Mouse (Mus musculus) hindbrain, embryonic 15.5 days (tissue): ENCODE data around the gene Gnptg. TPM values are rescaled to one million over a fixed set of nuclear protein-coding genes. Genes with fewer than 3 reads are reported as not detected.

Experiments used
- ATAC-seq: fragments of 200-750 bp; cut with Nextera tagmentation; 2 replicates; pipeline ENCODE4 v1.8.0; 2017; ENCODE audit warnings: low read depth, moderate number of reproducible peaks, moderate TSS enrichment; ENCODE audit not compliant: low FRiP score
- H3K27ac ChIP-seq: fragments of 300-500 bp; sonication (generic); replicated peaks from 2 replicates; pipeline ENCODE4 v1.5.1; 2015; ENCODE audit warnings: mild to moderate bottlenecking, inconsistent platforms
- H3K27me3 ChIP-seq: fragments of 300-500 bp; sonication (generic); 2 replicates; pipeline ENCODE4 v1.6.1; 2015; ENCODE audit warnings: control low read depth, inconsistent platforms
- H3K36me3 ChIP-seq: fragments of 300-500 bp; sonication (generic); 2 replicates; pipeline ENCODE4 v1.6.1; 2015; ENCODE audit warnings: control low read depth, inconsistent platforms
- H3K4me1 ChIP-seq: fragments of 300-500 bp; sonication (generic); replicated peaks from 2 replicates; pipeline ENCODE4 v1.6.1; 2015; ENCODE audit warnings: control low read depth, inconsistent platforms
- H3K4me2 ChIP-seq: fragments of 300-500 bp; sonication (generic); 2 replicates; pipeline ENCODE4 v1.6.1; 2015; ENCODE audit warnings: moderate library complexity, mild to moderate bottlenecking, inconsistent platforms
- H3K4me3 ChIP-seq: fragments of 300-500 bp; sonication (generic); 2 replicates; pipeline ENCODE4 v1.5.1; 2015; ENCODE audit warnings: mild to moderate bottlenecking, inconsistent platforms
- H3K9ac ChIP-seq: fragments of 300-500 bp; sonication (generic); 2 replicates; pipeline ENCODE4 v1.6.1; 2015; ENCODE audit warnings: inconsistent platforms
- H3K9me3 ChIP-seq: fragments of 300-500 bp; sonication (generic); 2 replicates; pipeline ENCODE4 v1.6.1; 2016; ENCODE audit warnings: control low read depth, inconsistent platforms
- WGBS: fragments of 180-500 bp; shearing (Covaris S2); methylation state at CpG from one replicate; pipeline ENCODE4 v1.1.7; 2015; 5-methylcytosine and 5-hydroxymethylcytosine counted together
- polyA plus RNA-seq: library from polyadenylated mRNA; unstranded; fragments of >200 nt; fragmentation: Nextera tagmentation; extraction: Ambion mirVana; gene quantifications from 2 replicates; pipeline ENCODE4 v1.2.1, GENCODE M21; 2015

Gene Gnptg
- polyA plus RNA-seq, 1 experiment from 2014 or later = 107 TPM

DNA sequence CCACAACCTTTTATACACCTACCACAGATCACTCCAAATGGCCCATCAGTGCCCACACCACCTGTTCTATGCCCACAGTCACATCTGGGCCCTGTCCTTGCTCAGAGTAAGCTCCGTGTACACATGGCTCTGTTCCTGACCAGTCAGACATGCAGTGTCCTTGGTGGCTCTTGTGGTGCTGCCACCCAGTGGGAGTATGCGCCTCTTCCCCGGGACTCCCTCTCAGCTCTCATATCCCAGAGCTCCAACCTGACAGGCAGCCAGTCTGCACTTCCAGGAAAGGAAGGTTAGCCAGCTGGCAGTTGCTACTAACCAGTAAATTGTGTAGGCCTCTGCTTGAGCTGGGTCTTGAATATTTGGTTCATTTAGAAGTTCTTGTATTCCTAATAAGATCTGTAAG is 24.5 kb upstream of the Gnptg start:
- 68% methylated on average over 3 of the region's 3 CpGs for WGBS
- H3K4me3 ChIP-seq = no peak overlapping the region
- H3K4me2 ChIP-seq = no peak overlapping the region
- H3K27ac ChIP-seq = no peak overlapping the region
- peaks cover 68% of the 10 kb centered on the region for H3K36me3 ChIP-seq
- H3K9me3 ChIP-seq = no peaks in the 10 kb centered on the region
- no peaks in the 10 kb centered on the region for H3K27me3 ChIP-seq
- no peak for ATAC-seq
- H3K9ac ChIP-seq = no peak overlapping the region
- H3K4me1 ChIP-seq = no peaks in the 10 kb centered on the region

DNA sequence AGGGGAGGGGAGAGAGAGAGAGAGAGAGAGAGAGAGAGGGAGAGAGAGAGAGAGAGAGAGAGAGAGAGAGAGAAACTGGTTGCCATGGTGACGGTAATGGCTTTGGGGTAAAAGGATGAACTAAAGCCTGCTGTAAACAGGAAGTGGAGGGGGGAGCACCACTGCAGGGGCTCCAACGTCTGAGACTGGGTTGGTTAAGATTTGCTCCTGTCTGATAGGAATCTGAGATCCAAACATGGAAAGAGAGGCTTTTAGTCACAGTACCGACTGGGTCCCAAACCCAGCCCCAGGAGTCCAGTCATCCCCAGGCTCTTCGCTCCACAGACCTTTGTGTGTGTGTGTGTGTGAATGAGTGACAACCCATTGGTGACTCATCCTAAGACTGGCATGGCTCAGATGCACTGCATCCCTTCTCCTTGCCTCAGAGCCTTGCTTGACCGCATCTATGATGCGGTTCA is 17.9 kb upstream of the Gnptg start:
- no peak overlapping the region for H3K4me2 ChIP-seq
- H3K4me3 ChIP-seq = no peak overlapping the region
- no peak overlapping the region for H3K9ac ChIP-seq
- peaks cover 13% of the 10 kb centered on the region for H3K27me3 ChIP-seq
- H3K27ac ChIP-seq = no peak overlapping the region
- WGBS = 53% methylated on average over 6 of the region's 6 CpGs
- no peaks in the 10 kb centered on the region for H3K9me3 ChIP-seq
- peaks cover 13% of the 10 kb centered on the region for H3K36me3 ChIP-seq
- no peak for ATAC-seq
- H3K4me1 ChIP-seq = peaks cover 40% of the 10 kb centered on the region

DNA sequence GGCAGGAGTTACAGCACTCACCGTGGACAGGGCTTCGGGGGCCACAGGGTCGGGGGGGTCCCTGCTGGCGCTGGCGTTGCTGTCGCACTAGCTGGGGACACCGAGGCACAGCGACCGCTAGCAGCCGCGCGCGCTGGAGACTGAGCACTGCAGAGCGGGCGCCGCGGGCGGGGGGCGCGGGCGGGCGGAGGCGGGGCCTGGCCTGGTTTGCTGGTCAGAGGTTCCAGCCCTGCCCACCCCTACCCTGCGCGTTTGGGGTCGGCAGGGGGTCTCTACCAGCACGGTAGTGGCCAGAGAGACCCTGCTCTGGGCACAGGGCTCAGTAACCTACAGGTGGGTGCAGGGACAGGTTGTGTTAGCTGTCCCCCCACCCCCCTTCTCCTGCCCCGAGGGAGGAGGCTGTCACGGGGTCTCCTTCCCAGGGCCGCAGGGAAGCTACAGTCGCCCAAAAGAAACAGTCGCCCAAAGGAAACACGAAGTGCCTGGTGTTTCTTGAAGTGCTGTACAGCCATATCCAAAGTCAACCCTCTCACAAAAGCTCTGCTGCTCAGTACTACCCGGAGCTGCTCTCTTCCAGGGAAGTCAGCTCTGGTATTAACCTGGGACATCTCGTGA is 16.3 kb upstream of the Gnptg start, which contains the start of gene Baiap3:
Gene Baiap3 (minus strand): TSS at position 225 of the 615 bp plus-strand sequence.
- Histone ChIP-seq H3K27ac (no peak within 1 kb of the TSS), H3K9me3 (no peaks in the 10 kb centered on the region), H3K4me1 (peaks cover 52% of the 10 kb centered on the region), H3K4me3 (peak within 1 kb of the TSS; percentile 31), H3K9ac (peak within 1 kb of the TSS; percentile 3; the same call in 1 of the 2 replicates), H3K27me3 (peaks cover 13% of the 10 kb centered on the region), H3K36me3 (0 out of 2 replicates have a peak, but pooled peaks cover 7% of the 10 kb centered on the region), H3K4me2 (peak within 1 kb of the TSS; percentile 62)
- peak; percentile 47 for ATAC-seq
- WGBS = 5% methylated on average over 35 of the region's 35 CpGs

DNA sequence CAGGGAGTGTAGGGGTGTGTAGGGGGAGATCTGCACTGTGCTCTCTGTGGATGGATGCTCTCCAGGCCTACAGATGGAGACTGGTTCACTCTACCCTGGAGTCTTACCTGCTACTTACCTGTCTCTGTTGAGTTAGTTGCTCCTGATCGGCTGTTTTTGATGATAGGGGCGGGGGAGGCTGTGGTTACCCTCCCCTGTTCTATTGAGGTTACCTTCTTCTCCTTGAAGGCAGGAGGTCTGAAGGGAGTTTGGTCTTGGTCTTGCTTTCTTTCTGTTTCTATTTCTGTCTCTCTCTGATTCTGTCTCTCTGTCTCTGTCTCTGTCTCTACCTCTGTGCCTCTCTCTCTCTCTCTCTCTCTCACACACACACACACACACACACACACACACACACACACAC is 15.2 kb upstream of the Gnptg start:
- Histone ChIP-seq H3K4me1 (peaks cover 52% of the 10 kb centered on the region), H3K9me3 (no peaks in the 10 kb centered on the region), H3K27me3 (peaks cover 13% of the 10 kb centered on the region), H3K36me3 (0 out of 2 replicates have a peak, but pooled peaks cover 7% of the 10 kb centered on the region), H3K9ac (no peak overlapping the region), H3K4me3 (no peak overlapping the region; the same call in 1 of the 2 replicates), H3K27ac (no peak overlapping the region), H3K4me2 (peak overlapping the region; percentile 62; the same call in 1 of the 2 replicates)
- WGBS = 77% methylated on average over 2 of the region's 2 CpGs
- no peak for ATAC-seq

DNA sequence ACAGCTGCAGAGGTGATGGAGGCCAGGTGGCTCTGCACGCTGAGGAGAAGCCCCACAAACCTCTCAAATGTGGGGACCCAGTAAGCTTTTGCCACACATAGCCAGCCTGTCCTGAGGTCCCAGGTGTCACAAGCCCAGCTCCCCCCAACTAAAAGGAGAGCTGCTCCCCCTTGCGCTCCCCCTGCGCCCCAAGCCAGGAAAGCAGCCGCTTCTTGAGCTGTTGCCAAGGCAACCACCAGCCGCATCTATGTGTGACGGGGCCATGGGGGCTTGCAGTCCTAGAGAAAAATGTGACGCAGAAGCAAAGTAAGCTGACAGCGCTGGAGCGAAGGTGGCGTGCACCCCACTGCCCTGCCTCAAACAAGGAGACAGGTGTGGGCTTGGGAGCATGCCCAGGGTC is 13.8 kb upstream of the Gnptg start:
- 6% methylated on average over 10 of the region's 10 CpGs for WGBS
- H3K27me3 ChIP-seq = peaks cover 13% of the 10 kb centered on the region
- peak; percentile 9; the same call in 1 of the 2 replicates for ATAC-seq
- H3K4me3 ChIP-seq = no peak overlapping the region
- H3K9me3 ChIP-seq = no peaks in the 10 kb centered on the region
- peak overlapping the region; percentile 7; the same call in 1 of the 2 replicates for H3K9ac ChIP-seq
- H3K4me1 ChIP-seq = peaks cover 52% of the 10 kb centered on the region
- H3K36me3 ChIP-seq = no peaks in the 10 kb centered on the region
- H3K4me2 ChIP-seq = peak overlapping the region; percentile 29
- peak overlapping the region; percentile 82 for H3K27ac ChIP-seq

DNA sequence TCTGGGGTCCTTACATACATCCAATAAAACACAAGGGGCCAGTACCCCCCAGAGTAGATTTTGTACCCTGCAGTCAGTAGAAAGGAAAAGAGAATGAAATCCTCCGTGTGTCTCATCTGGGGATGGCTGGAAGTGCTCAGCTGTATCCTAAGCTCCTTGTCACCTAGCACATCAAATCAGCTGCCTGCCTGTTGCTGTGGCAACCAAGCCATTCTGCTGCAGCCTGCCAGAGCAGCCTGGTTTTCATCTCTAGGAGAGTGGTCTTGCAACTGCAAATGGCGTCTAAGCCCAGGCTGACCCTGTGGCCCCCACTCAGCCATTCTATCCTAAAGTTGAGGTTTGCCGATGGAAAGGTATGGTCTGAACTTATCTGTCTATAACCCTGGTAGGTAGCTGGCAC is 12.7 kb upstream of the Gnptg start:
- H3K9ac ChIP-seq = no peak overlapping the region
- no peak overlapping the region for H3K4me3 ChIP-seq
- whole genome bisulfite sequencing = 12% methylated on average over 3 of the region's 3 CpGs
- peak overlapping the region; percentile 82 for H3K27ac ChIP-seq
- H3K4me2 ChIP-seq = peak overlapping the region; percentile 28; the same call in 1 of the 2 replicates
- peak; percentile 43; the same call in 1 of the 2 replicates for ATAC-seq
- H3K36me3 ChIP-seq = no peaks in the 10 kb centered on the region
- H3K27me3 ChIP-seq = peaks cover 13% of the 10 kb centered on the region
- no peaks in the 10 kb centered on the region for H3K9me3 ChIP-seq
- H3K4me1 ChIP-seq = peaks cover 47% of the 10 kb centered on the region

DNA sequence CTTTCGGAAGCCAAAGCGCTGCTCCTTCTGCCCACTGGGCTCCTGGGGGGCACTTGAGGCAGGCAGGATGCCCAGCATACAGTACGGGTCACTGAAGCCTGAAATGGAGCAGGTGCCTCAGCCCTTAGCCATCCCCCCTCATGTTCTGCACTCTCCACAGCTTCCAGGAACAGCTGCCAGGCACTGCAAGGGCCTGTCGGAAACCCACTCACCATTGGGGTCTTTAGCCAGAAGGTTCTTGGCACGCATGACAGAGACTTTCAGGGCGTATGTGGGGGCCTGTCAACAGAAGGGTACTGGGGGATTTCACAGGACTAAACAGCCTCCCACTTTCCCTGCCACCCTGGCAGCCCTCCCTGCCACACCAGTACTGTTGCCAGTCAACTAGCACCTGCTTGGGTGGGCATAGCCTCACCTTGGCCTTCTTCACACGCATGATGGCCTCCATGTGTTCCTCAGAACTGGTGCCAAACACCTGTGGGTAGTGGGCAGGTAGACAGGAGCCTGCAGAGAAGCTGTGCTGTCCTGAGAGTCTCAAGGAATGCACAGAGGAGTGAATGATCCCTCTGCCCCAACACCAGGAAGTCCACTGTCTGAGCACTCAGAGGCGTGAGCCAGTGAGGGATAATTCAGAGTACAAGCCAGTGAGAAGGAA is 10.4 kb upstream of the Gnptg start:
- Histone ChIP-seq H3K9me3 (no peaks in the 10 kb centered on the region), H3K4me1 (peaks cover 35% of the 10 kb centered on the region), H3K4me3 (no peak overlapping the region), H3K27me3 (peaks cover 4% of the 10 kb centered on the region; the same call in 1 of the 2 replicates), H3K9ac (no peak overlapping the region), H3K4me2 (no peak overlapping the region), H3K27ac (no peak overlapping the region), H3K36me3 (no peaks in the 10 kb centered on the region)
- WGBS = 66% methylated on average over 8 of the region's 8 CpGs
- ATAC-seq = no peak

DNA sequence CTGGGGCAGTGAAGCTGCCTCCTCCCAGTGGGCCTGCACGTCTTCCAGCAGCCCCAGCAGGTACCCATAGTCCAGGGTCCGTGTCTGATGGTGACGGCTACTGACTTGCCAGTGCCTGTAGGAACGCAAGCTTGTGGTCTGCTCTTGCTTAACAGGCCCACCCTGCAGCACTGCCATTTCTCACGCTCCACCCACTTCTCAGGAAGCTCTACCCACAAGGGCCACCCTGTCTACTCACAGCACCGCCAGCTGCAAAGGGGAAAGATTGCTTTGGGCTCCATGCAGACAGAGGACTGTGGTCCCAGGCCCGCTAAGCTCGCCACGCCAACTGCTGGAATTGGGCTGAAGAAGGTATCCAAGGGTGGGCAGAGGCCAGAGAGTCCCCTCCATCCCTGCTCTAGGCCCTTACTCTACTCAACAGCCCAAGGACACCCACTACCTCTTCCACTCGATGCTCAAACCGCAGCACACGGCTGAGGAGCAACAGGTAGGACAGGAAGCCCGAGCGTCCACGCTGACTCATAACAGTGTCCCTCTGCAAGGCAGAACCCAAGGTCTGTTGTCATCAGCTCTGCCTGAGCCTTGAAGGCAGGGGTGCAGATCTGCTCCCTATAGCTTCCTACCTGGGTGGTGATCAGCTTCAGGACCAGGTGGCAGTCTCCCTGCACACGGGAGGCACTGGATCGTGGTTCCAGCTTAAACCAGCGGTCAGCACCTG is 8.3 kb upstream of the Gnptg start:
- Histone ChIP-seq H3K27ac (no peak overlapping the region), H3K4me2 (no peak overlapping the region), H3K4me1 (peaks cover 16% of the 10 kb centered on the region), H3K9me3 (no peaks in the 10 kb centered on the region), H3K27me3 (no peaks in the 10 kb centered on the region), H3K4me3 (no peak overlapping the region), H3K36me3 (peaks cover 14% of the 10 kb centered on the region), H3K9ac (no peak overlapping the region)
- WGBS = 85% methylated on average over 18 of the region's 18 CpGs
- no peak for ATAC-seq

DNA sequence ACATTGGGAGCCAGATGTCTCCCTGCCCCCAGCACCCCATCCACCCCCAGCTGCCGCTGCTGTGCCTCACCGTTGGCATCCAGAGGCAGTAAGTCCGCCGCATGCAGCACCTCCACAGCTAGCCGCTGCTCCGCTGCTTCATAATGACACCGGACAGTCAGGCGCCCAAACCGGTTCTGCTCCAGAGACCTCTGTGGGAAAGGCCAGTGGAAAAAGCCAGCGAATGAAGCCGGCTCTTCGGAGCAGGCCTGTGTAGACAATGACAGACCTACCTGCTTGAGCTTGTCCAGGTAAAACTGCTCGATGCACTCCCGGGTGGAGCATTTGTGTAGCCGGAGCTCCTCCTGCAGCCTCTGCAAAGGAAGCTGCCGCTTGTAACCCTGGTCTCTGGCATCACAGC is 4.3 kb upstream of the Gnptg start:
- Histone ChIP-seq H3K4me3 (no peak overlapping the region), H3K4me1 (peaks cover 16% of the 10 kb centered on the region), H3K9ac (no peak overlapping the region), H3K9me3 (no peaks in the 10 kb centered on the region), H3K4me2 (no peak overlapping the region), H3K27me3 (no peaks in the 10 kb centered on the region), H3K27ac (no peak overlapping the region), H3K36me3 (peaks cover 22% of the 10 kb centered on the region)
- 87% methylated on average over 16 of the region's 16 CpGs for WGBS
- ATAC-seq = no peak

DNA sequence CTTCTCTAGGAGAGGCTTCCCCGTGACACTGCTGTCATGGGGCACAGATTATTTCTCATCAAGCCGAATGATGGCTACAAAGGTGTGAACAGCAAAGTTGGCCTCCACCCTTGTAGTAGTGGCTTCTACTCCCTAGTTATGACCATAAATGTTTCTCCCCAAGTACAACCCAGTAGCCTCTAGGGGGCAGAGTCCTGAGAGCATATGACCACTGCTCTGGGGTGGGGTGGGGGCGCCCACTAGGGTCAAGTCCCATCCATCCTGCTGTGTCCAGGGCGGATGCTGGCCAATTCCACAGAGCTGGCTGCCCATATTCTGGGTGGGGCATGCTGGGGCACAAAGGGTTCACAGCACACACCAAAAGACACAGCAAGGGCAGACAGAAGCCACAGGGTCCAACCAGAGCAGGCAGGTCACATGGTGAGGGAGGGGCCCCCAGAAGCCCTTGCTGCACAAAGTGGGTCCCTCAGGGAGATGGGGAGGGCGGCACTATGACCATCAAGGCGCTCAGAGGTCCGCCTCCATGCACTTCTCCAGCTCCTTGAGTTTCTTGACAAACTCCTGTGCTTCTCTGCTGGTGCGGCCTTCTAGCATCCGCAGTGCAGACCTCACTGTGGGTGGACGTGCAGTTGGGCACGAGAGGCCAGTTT is 3.3 kb upstream of the Gnptg start:
- Histone ChIP-seq H3K4me3 (no peak overlapping the region), H3K36me3 (peaks cover 22% of the 10 kb centered on the region), H3K27ac (no peak overlapping the region), H3K4me2 (no peak overlapping the region), H3K4me1 (peaks cover 21% of the 10 kb centered on the region), H3K27me3 (no peaks in the 10 kb centered on the region), H3K9me3 (no peaks in the 10 kb centered on the region), H3K9ac (no peak overlapping the region)
- no peak for ATAC-seq
- WGBS = 82% methylated on average over 11 of the region's 11 CpGs

DNA sequence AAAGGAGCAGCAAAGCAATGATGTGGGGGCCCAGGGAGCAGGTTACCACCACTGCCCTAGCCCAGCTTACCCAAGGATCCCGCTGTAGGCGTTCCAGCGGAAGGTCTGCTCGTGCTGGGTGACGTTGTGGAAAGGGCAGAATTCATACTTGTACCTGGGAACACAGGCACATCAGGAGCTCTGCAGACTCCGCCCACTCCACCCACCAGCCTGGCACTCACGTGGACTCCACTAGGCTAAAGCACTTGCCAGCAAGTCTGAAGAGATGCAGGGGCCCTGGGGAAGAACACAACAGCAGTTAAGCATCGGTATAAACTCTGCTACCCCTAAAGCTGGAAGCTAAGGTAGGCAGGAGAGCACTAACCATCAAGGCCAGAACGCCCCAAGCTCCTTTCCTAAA is 4.3 kb downstream of the Gnptg start:
- Histone ChIP-seq H3K36me3 (peaks cover 29% of the 10 kb centered on the region), H3K4me3 (no peak overlapping the region), H3K4me2 (no peak overlapping the region), H3K9me3 (no peaks in the 10 kb centered on the region), H3K9ac (no peak overlapping the region), H3K27ac (no peak overlapping the region), H3K4me1 (peaks cover 17% of the 10 kb centered on the region), H3K27me3 (no peaks in the 10 kb centered on the region)
- 86% methylated on average over 9 of the region's 9 CpGs for WGBS
- no peak for ATAC-seq
